Mouse (Mus musculus): ENCODE measurements at regions not wholly inside any gene's neighbourhood (a gene's known extent, or its start where the extent isn't known, plus 50 kb on each side); places are given as distances from the start of the nearest gene placed in this dataset.

- no peak for TF ChIP-seq POLR2A (IDR thresholded peaks at IDR 0.05; ENCODE audit: borderline replicate concordance, extremely low read depth, insufficient read depth, insufficient read length, poor library complexity, severe bottlenecking)
- no peak for TF ChIP-seq CTCF (IDR thresholded peaks at IDR 0.05; ENCODE audit: borderline replicate concordance, extremely low read depth, insufficient read depth, insufficient read length)
Measured at GRCm38 (mm10) chr14:120680272-120680671, 202.0 kb downstream of the Rap2a start.

Data from brain, embryonic 14.5 days (tissue).